Mouse (Mus musculus) frontal cortex, postnatal 14 days (tissue): ENCODE measurements around the gene Pak1ip1.
"Not testable (repeated sequence)": the region's sequence is repeated elsewhere in the genome, so short reads cannot be mapped to it uniquely, and the experiment has no call there.

Source experiments
- DNase-seq, 2 experiments: peaks; one replicate each; pipeline ENCODE4 v3.0.0; 2022; ENCODE audit warnings: low spot score in 2 of 2

Pak1ip1 gene

GRCm38 (mm10) chr13:41000926-41001639 is at the start of gene Pak1ip1:
Gene Pak1ip1, plus strand, starts transcription at chr13:41001023.
- DNase-seq = peak; percentile 89 to 90

- DNase-seq = no peak
These were observed 49.3 kb upstream of the Pak1ip1 start for GRCm38 (mm10) chr13:40951386-40951976.

GRCm38 (mm10) chr13:40953231-40953630 is 47.6 kb upstream of the Pak1ip1 start:
- DNase-seq = no peak

- DNase-seq = no peak
These were observed 45.0 kb upstream of the Pak1ip1 start for GRCm38 (mm10) chr13:40955773-40956172.

GRCm38 (mm10) chr13:40967609-40968008 is 33.2 kb upstream of the Pak1ip1 start:
- no peak for DNase-seq

GRCm38 (mm10) chr13:40968564-40968963 is 32.3 kb upstream of the Pak1ip1 start:
- no peak for DNase-seq

GRCm38 (mm10) chr13:40969761-40970390 is 30.9 kb upstream of the Pak1ip1 start:
- no peak for DNase-seq

GRCm38 (mm10) chr13:40971261-40971660 is 29.6 kb upstream of the Pak1ip1 start:
- no peak for DNase-seq

- no peak for DNase-seq
These were observed 29.0 kb upstream of the Pak1ip1 start for GRCm38 (mm10) chr13:40971831-40972230.

- no peak for DNase-seq
These were observed 27.8 kb upstream of the Pak1ip1 start for GRCm38 (mm10) chr13:40972976-40973375.

- peak in 1 of 2 experiments; percentile 8 for DNase-seq
These were observed 23.2 kb upstream of the Pak1ip1 start for GRCm38 (mm10) chr13:40977609-40978008.

- DNase-seq = no peak
These were observed 22.2 kb upstream of the Pak1ip1 start for GRCm38 (mm10) chr13:40978652-40979051.

GRCm38 (mm10) chr13:40979321-40979720 is 21.5 kb upstream of the Pak1ip1 start:
- DNase-seq = no peak

- no peak for DNase-seq
These were observed 18.1 kb upstream of the Pak1ip1 start for GRCm38 (mm10) chr13:40982759-40983158.

- no peak for DNase-seq
These were observed 14.7 kb upstream of the Pak1ip1 start for GRCm38 (mm10) chr13:40986081-40986480.

- DNase-seq = not testable (repeated sequence)
These were observed 13.1 kb upstream of the Pak1ip1 start for GRCm38 (mm10) chr13:40987608-40988303.

GRCm38 (mm10) chr13:40988418-40988817 is 12.4 kb upstream of the Pak1ip1 start:
- DNase-seq = no peak

- DNase-seq = no peak
These were observed 6.1 kb upstream of the Pak1ip1 start for GRCm38 (mm10) chr13:40994487-40995263.

GRCm38 (mm10) chr13:40998537-40998936 is 2.3 kb upstream of the Pak1ip1 start:
- DNase-seq = not testable (repeated sequence)

- DNase-seq = peak; percentile 27 to 37
These were observed 490 bp upstream of the Pak1ip1 start for GRCm38 (mm10) chr13:41000140-41000925.

- DNase-seq = no peak
These were observed 1.2 kb downstream of the Pak1ip1 start for GRCm38 (mm10) chr13:41002001-41002400.
